Mouse (Mus musculus): ENCODE measurements around the gene Ubox5. TPM values are rescaled to one million over a fixed set of nuclear protein-coding genes. Genes with fewer than 3 reads are reported as not detected.

The Ubox5 gene
- total and polyA plus RNA-seq, 3 experiments: 5.5 to 10.6 (median 7.0) TPM

DNA sequence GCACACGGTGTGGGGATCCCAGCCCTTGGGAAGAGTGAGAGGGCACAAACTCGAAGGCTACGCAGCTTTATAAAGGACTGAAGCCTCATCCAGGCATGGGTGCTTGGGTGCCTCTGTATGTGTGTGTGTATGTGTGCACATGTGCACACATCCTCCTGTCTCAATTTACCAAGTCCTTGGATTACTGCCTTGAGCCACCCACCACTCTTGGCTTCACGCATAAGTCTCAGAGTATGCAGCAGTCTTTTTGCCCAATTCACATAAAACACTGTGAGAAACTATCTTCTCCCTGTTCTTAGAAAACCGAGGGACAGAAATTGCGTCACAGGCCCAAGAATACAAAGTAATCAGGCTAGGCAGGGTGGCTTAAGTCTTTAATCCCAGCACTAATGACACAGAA, 43.8 kb downstream of the Ubox5 start:
- H3K4me1 ChIP-seq (ENCODE audit: control insufficient read depth in 1 of 2, insufficient read depth in 2 of 2): no peaks in the 10 kb centered on the region
- H3K27ac ChIP-seq (ENCODE audit: insufficient read depth, low read depth): no peak overlapping the region
- no peak overlapping the region for H3K4me3 ChIP-seq (replicated peaks in 1 of 3; ENCODE audit: low read depth in 2 of 3, low read length in 2 of 3, poor library complexity in 1 of 3)
- no peak overlapping the region for H3K9ac ChIP-seq (ENCODE audit: insufficient read depth, low read depth)
- no peak for TF ChIP-seq HCFC1 (IDR thresholded peaks at IDR 0.05; ENCODE audit: low read depth, low read length)
- TF ChIP-seq TBP (conservative IDR thresholded peaks at IDR 0.05; ENCODE audit: low read depth, low read length): no peak
- TF ChIP-seq CHD2 (IDR thresholded peaks at IDR 0.05; ENCODE audit: low read length): no peak
- no peak for TF ChIP-seq USF1 (IDR thresholded peaks at IDR 0.05; ENCODE audit: low read depth, low read length)
- dilution Hi-C loops (cut with MboI; ENCODE audit: extremely low pct_ligation_motif_present, extremely low pct_unique_long_range_greater_than_20kb, low sequenced_read_pairs) (no loop called here), in situ Hi-C loops (cut with MboI; ENCODE audit: low pct_ligation_motif_present, low pct_unique_long_range_greater_than_20kb, low sequenced_read_pairs) (no loop called here)
- H3K79me2 ChIP-seq (replicated peaks; ENCODE audit: control insufficient read depth, extremely low read depth, insufficient read depth, poor library complexity, severe bottlenecking): no peaks in the 10 kb centered on the region
- DNase-seq (ENCODE audit: extremely low read depth): no peak
- H3K27me3 ChIP-seq (replicated peaks): peaks cover 6% of the 10 kb centered on the region
- no peak overlapping the region for H3K4me2 ChIP-seq (ENCODE audit: insufficient read depth, low read depth, poor library complexity, severe bottlenecking)
- H3K9me3 ChIP-seq (replicated peaks; ENCODE audit: low read length): no peaks in the 10 kb centered on the region
- peaks cover 9 to 20% of the 10 kb centered on the region in 2 experiments for H3K36me3 ChIP-seq (replicated peaks in 1 of 2; ENCODE audit: control insufficient read depth in 1 of 2, insufficient read depth in 1 of 2, low read length in 1 of 2)

GRCm38 (mm10) chr2:130583902-130584560, 45.8 kb downstream of the Ubox5 start:
- no peak for DNase-seq (ENCODE audit: extremely low read depth)
- Histone ChIP-seq H3K27ac (ENCODE audit: insufficient read depth, low read depth) (no peak overlapping the region), H3K9me3 (replicated peaks; ENCODE audit: low read length) (no peaks in the 10 kb centered on the region), H3K4me2 (ENCODE audit: insufficient read depth, low read depth, poor library complexity, severe bottlenecking) (no peak overlapping the region), H3K4me3 (replicated peaks in 1 of 3; ENCODE audit: low read depth in 2 of 3, low read length in 2 of 3, poor library complexity in 1 of 3) (no peak overlapping the region), H3K4me1 (ENCODE audit: control insufficient read depth in 1 of 2, insufficient read depth in 2 of 2) (0 out of 4 replicates have a peak, but pooled peaks cover 0 to 3% of the 10 kb centered on the region in 2 experiments), H3K9ac (ENCODE audit: insufficient read depth, low read depth) (no peak overlapping the region), H3K27me3 (replicated peaks) (peaks cover 20% of the 10 kb centered on the region), H3K36me3 (replicated peaks in 1 of 2; ENCODE audit: control insufficient read depth in 1 of 2, insufficient read depth in 1 of 2, low read length in 1 of 2) (peaks cover 0 to under 1% of the 10 kb centered on the region in 2 experiments), H3K79me2 (replicated peaks; ENCODE audit: control insufficient read depth, extremely low read depth, insufficient read depth, poor library complexity, severe bottlenecking) (no peaks in the 10 kb centered on the region)
- dilution Hi-C loops (cut with MboI; ENCODE audit: extremely low pct_ligation_motif_present, extremely low pct_unique_long_range_greater_than_20kb, low sequenced_read_pairs): no loop called here
- in situ Hi-C loops (cut with MboI; ENCODE audit: low pct_ligation_motif_present, low pct_unique_long_range_greater_than_20kb, low sequenced_read_pairs): no loop called here
- TF ChIP-seq JUN (IDR thresholded peaks at IDR 0.05; ENCODE audit: insufficient read depth, low read depth, low read length): no peak
- TF ChIP-seq MAZ (IDR thresholded peaks at IDR 0.05; ENCODE audit: low read depth, low read length): no peak
- no peak for TF ChIP-seq MAFK (IDR thresholded peaks at IDR 0.05; ENCODE audit: insufficient replicate concordance, low read length)
- no peak for TF ChIP-seq JUND (conservative IDR thresholded peaks at IDR 0.05; ENCODE audit: low read depth, low read length)
- TF ChIP-seq SMC3 (IDR thresholded peaks at IDR 0.05; ENCODE audit: low read depth, low read length): no peak
- no peak for TF ChIP-seq ZNF384 (IDR thresholded peaks at IDR 0.05; ENCODE audit: low read depth, low read length)
- TF ChIP-seq CHD1 (IDR thresholded peaks at IDR 0.05; ENCODE audit: low read depth, low read length): no peak
- TF ChIP-seq E2F4 (IDR thresholded peaks at IDR 0.05; ENCODE audit: insufficient replicate concordance, low read depth, low read length): no peak
- TF ChIP-seq POLR2A (IDR thresholded peaks at IDR 0.05; ENCODE audit: low read depth, low read length): no peak
- TF ChIP-seq UBTF (IDR thresholded peaks at IDR 0.05; ENCODE audit: low read depth, low read length): no peak
